Mouse (Mus musculus) CD4-positive, CD25-positive, alpha-beta regulatory T cell, adult 4 months (primary cell): ENCODE results near the gene Gcnt7. TPM values are rescaled to one million over a fixed set of nuclear protein-coding genes. Genes with fewer than 3 reads are reported as not detected.

Experiments
- ATAC-seq: one replicate; pipeline ENCODE4 v1.8.0; 2017
- polyA plus RNA-seq, 2 experiments: library from polyadenylated mRNA; unstranded; fragments of 100-300 nt; shearing (Covaris generic); gene quantifications; one replicate each; pipeline ENCODE4 v1.2.1; 2017

Gene Gcnt7
- polyA plus RNA-seq, 2 experiments from 2014 or later: 3.9 to 4.7 TPM

DNA sequence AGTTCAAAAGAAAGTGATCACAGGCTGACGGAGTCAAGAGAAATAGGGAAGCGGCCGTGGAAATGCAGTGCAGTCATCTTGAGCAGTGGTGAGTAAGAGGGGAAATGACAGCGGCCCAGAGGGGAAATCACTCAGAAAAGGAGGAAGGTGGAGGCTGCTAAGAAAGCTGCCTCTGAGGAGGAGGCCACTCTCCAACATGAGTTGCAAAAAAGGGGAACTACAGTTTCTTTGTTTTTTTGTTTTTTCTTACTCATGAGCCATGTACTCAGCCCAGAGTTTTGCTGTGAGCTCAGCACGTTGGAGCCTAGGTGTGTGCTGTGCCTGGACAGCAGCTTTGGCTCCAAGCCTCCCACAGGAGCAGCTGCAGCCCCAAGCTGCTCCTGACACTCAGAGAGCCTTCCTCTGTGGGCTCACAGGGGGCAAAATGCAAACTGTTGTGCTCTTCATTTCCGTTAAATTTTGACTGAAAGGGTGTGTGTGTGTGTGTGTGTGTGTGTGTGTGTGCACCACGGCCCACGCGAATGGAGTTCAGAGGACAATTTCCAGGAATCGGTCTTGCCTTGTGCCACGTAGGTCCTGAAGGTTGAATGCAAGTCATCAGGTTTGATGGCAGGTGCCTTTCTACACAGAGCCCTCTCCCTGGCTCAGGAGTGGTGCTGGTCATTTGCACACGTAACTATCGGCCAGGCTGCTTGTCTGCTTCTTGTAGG is 57.1 kb downstream of the Gcnt7 start:
- peak; percentile 68 for ATAC-seq

Other genes with a start within 250 kb of the Gcnt7 start
- not detected for gene Mc3r, start 210.1 kb downstream of the Gcnt7 start, polyA plus RNA-seq
- gene Fam210b, start 113.0 kb downstream of the Gcnt7 start, polyA plus RNA-seq: 1 to 10 TPM; 7.8 to 9.8 TPM
- 1 to 10 TPM; 4.0 to 9.2 TPM for gene Aurka, start 88.1 kb downstream of the Gcnt7 start, polyA plus RNA-seq
- gene Cstf1, start 87.9 kb downstream of the Gcnt7 start, polyA plus RNA-seq: 10 to 100 TPM; 37.0 to 48.5 TPM
- gene Cass4, start 64.8 kb downstream of the Gcnt7 start, polyA plus RNA-seq: 10 to 100 TPM in 1 of 2 experiments, 1 to 10 TPM in 1; 6.8 to 10.5 TPM
- 100 to 1,000 TPM; 139 to 161 TPM for gene Rtf2, start 18.0 kb downstream of the Gcnt7 start, polyA plus RNA-seq
- 1 to 10 TPM; 1.6 to 2.5 TPM for gene Fam209, start 13.9 kb upstream of the Gcnt7 start, polyA plus RNA-seq
- gene Tfap2c, start 91.0 kb upstream of the Gcnt7 start, polyA plus RNA-seq: under 1 TPM in 1 of 2 experiments, not detected in 1; 0.15 TPM